8 mouse cellular contexts compared by ENCODE assay signal in genomic region chr8:126482938-126483337, GRCm38 (mm10). TPM values are rescaled to one million over a fixed set of nuclear protein-coding genes. Genes with fewer than 3 reads are reported as not detected.
DNase-seq lines count a peak whose midpoint lies in the region; ATAC-seq and TF ChIP-seq lines count a peak whose summit lies in the region.

No protein-coding gene starts in this region.

- no peak for ATAC-seq in kidney, embryonic 14.5 days (ENCODE audit: low FRiP score, low TSS enrichment)
- ATAC-seq in intestine, postnatal 0 days: peak; percentile 41; the same call in 1 of the 2 replicates
- ATAC-seq in midbrain, embryonic 14.5 days (ENCODE audit: low FRiP score, low TSS enrichment): 0 out of 2 replicates have a peak, but pooled peaks have one; percentile 2

- H3K9ac ChIP-seq in kidney, embryonic 14.5 days (ENCODE audit: low read depth, low read length): no peak overlapping the region
- H3K9ac ChIP-seq in intestine, postnatal 0 days (ENCODE audit: low read depth, low read length): no peak overlapping the region
- no peak overlapping the region for H3K9ac ChIP-seq in midbrain, embryonic 14.5 days (replicated peaks; ENCODE audit: low read length)

- H3K36me3 ChIP-seq in kidney, embryonic 14.5 days (ENCODE audit: control insufficient read depth, insufficient read depth, low read length): no peaks in the 10 kb centered on the region
- H3K36me3 ChIP-seq in intestine, postnatal 0 days (ENCODE audit: control insufficient read depth, insufficient read depth): no peaks in the 10 kb centered on the region
- no peaks in the 10 kb centered on the region for H3K36me3 ChIP-seq in midbrain, embryonic 14.5 days (ENCODE audit: control insufficient read depth, insufficient read depth, low read length)

- no peaks in the 10 kb centered on the region for H3K4me1 ChIP-seq in kidney, embryonic 14.5 days (ENCODE audit: control insufficient read depth, insufficient read depth, low read length)
- peaks cover 4% of the 10 kb centered on the region for H3K4me1 ChIP-seq in cortical plate, adult 2 months (ENCODE audit: control insufficient read depth, insufficient read depth, low read length)
- no peaks in the 10 kb centered on the region for H3K4me1 ChIP-seq in intestine, postnatal 0 days (replicated peaks; ENCODE audit: control insufficient read depth, insufficient read depth, low read length)
- H3K4me1 ChIP-seq in midbrain, embryonic 14.5 days (ENCODE audit: control insufficient read depth, insufficient read depth, low read length): no peaks in the 10 kb centered on the region

- peak; percentile 69 for DNase-seq in kidney, adult 11 months
- peak; percentile 60 for DNase-seq in gastrocnemius, postnatal 14 days
- DNase-seq in left cerebral cortex, postnatal 4 days: peak; percentile 75
- DNase-seq in midbrain, embryonic 14.5 days: peak; percentile 90
- DNase-seq in spleen, postnatal 10 days (ENCODE audit: low spot score in 2 of 2): peak; percentile 55 to 77

- no peak overlapping the region for H3K4me2 ChIP-seq in kidney, embryonic 14.5 days (replicated peaks; ENCODE audit: low read depth, low read length)
- H3K4me2 ChIP-seq in intestine, postnatal 0 days (replicated peaks; ENCODE audit: low read depth): no peak overlapping the region
- no peak overlapping the region for H3K4me2 ChIP-seq in midbrain, embryonic 14.5 days (ENCODE audit: low read length)

- H3K27ac ChIP-seq in kidney, embryonic 14.5 days (ENCODE audit: low read depth, low read length): no peak overlapping the region
- H3K27ac ChIP-seq in cortical plate, adult 2 months (ENCODE audit: insufficient read depth, low read length): no peak overlapping the region
- no peak overlapping the region for H3K27ac ChIP-seq in intestine, postnatal 0 days (ENCODE audit: low read depth, low read length)
- H3K27ac ChIP-seq in midbrain, embryonic 14.5 days (replicated peaks; ENCODE audit: low read depth, low read length): no peak overlapping the region

- no peak overlapping the region for H3K4me3 ChIP-seq in kidney, embryonic 14.5 days (ENCODE audit: low read length)
- H3K4me3 ChIP-seq in cortical plate, adult 2 months (ENCODE audit: insufficient read depth, low read length): no peak overlapping the region
- H3K4me3 ChIP-seq in intestine, postnatal 0 days (ENCODE audit: low read depth, low read length): no peak overlapping the region
- no peak overlapping the region for H3K4me3 ChIP-seq in midbrain, embryonic 14.5 days (replicated peaks; ENCODE audit: low read depth, low read length)

- WGBS in kidney, embryonic 14.5 days: 12% methylated on average over 5 of the region's 5 CpGs
- 4% methylated on average over 5 of the region's 5 CpGs for WGBS in intestine, postnatal 0 days
- 16% methylated on average over 5 of the region's 5 CpGs for WGBS in midbrain, embryonic 14.5 days

- H3K9me3 ChIP-seq in kidney, embryonic 14.5 days (ENCODE audit: control insufficient read depth, low read length): no peaks in the 10 kb centered on the region
- no peaks in the 10 kb centered on the region for H3K9me3 ChIP-seq in intestine, postnatal 0 days (ENCODE audit: control insufficient read depth)
- no peaks in the 10 kb centered on the region for H3K9me3 ChIP-seq in midbrain, embryonic 14.5 days (ENCODE audit: control insufficient read depth, low read length)

- no peaks in the 10 kb centered on the region for H3K27me3 ChIP-seq in kidney, embryonic 14.5 days (ENCODE audit: control insufficient read depth, insufficient read depth, low read length)
- no peaks in the 10 kb centered on the region for H3K27me3 ChIP-seq in intestine, postnatal 0 days (replicated peaks; ENCODE audit: control insufficient read depth, insufficient read depth, low read length)
- no peaks in the 10 kb centered on the region for H3K27me3 ChIP-seq in midbrain, embryonic 14.5 days (ENCODE audit: control insufficient read depth, insufficient read depth, low read length)

- intact Hi-C loops in gastrocnemius, postnatal 14 days (cut with DNase I; ENCODE audit: low total_unique reads): no loop called here
- intact Hi-C loops in left cerebral cortex, postnatal 4 days (cut with DNase I): no loop called here

- TF ChIP-seq CTCF in cortical plate, adult 2 months (IDR thresholded peaks at IDR 0.05; ENCODE audit: extremely low read depth, insufficient read depth, low read length): peak; percentile 93
- TF ChIP-seq CTCF in intestine, postnatal 0 days (IDR thresholded peaks at IDR 0.05; ENCODE audit: low read depth): peak; percentile 94

- TF ChIP-seq POLR2A in cortical plate, adult 2 months (IDR thresholded peaks at IDR 0.05; ENCODE audit: extremely low read depth, insufficient read depth, low read length): no peak

RNA-seq across cellular contexts. Expression of gene Tarbp1, which starts 8.1 kb away (rescaled TPM):
- 3.3 and 6.3 TPM in 2 replicates for polyA plus RNA-seq in kidney, embryonic 14.5 days (2014; fragmentation: Nextera tagmentation; extraction: Ambion mirVana)
- 5.5 and 6.2 TPM in 2 replicates for polyA plus RNA-seq in cortical plate, adult 2 months (2012; rRNA removed)
- total RNA-seq in gastrocnemius, postnatal 14 days (2021): 1 to 10 TPM; 4.9 to 5.6 TPM
- polyA plus RNA-seq in intestine, postnatal 0 days (2015; fragmentation: Nextera tagmentation; extraction: Ambion mirVana): 0.99 and 1.2 TPM in 2 replicates
- total RNA-seq in left cerebral cortex, postnatal 4 days (2021): 1 to 10 TPM; 4.8 to 4.9 TPM
- 2.2 and 2.5 TPM in 2 replicates for polyA plus RNA-seq in midbrain, embryonic 14.5 days (2014; fragmentation: Nextera tagmentation; extraction: Ambion mirVana)
